Mouse (Mus musculus): Measurements from ENCODE around the gene P4ha2. TPM values are rescaled to one million over a fixed set of nuclear protein-coding genes. Genes with fewer than 3 reads are reported as not detected.

Gene P4ha2
- polyA plus RNA-seq, 1 experiment from 2014 or later, result 18.4 TPM

DNA sequence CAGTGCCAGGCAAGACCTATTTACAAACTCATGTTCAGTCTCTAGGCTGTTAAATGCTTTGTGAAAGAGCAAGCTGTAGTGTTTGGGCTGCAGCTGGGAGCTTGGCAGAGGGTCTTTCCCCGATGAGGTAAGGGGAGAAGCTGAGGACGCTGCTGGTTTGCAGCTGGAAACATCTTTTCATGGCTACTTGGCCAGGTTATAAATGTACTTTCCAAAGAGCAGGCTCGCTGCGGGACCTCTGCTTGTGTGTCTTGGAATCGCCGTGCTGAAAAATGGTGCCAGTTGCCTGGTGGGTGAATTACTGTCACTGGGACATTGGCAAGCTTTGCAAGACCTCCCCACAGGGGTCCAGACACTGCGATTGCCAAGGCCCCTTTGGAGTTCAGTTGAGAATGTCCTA, 7.3 kb downstream of the P4ha2 start:
- H3K4me1 ChIP-seq (ENCODE audit: control insufficient read depth, insufficient read depth, low read length), result no peaks in the 10 kb centered on the region; the same call in 1 of the 2 replicates
- ATAC-seq (ENCODE audit: insufficient read depth, low FRiP score, low TSS enrichment) (no peak), DNase-seq (ENCODE audit: low spot score) (no peak)
- 87% methylated on average over 7 of the region's 7 CpGs for WGBS
- no peak overlapping the region for H3K4me2 ChIP-seq (ENCODE audit: low read depth)
- H3K9ac ChIP-seq (ENCODE audit: low read length), result no peak overlapping the region
- H3K36me3 ChIP-seq (ENCODE audit: control insufficient read depth, insufficient read depth, low read length), result no peaks in the 10 kb centered on the region
- no peaks in the 10 kb centered on the region for H3K9me3 ChIP-seq (ENCODE audit: control insufficient read depth, low read length)
- no peak overlapping the region for H3K4me3 ChIP-seq (ENCODE audit: low read depth, low read length)
- H3K27ac ChIP-seq (ENCODE audit: low read depth, low read length), result no peak overlapping the region
- no peaks in the 10 kb centered on the region for H3K27me3 ChIP-seq (ENCODE audit: control insufficient read depth, insufficient read depth, low read length)

DNA sequence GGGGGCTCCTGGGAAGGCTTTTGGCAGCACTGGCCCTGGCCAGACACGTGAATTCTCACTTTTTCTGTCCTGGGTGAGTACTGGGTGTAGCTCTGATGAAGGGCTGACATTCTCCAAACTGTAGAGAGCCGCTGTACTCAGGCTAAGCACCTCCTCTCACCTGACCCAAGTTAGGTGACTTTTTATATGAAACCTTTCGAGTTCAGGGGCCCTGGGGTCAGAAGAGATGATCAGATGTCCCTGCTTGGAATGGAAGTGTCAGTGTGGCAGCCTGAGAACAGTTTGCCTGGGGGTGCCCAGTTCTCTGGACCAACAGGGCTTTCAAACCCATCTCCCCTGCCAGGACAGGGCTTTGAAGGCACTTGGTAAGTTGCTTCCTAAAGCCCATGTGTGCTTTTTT, 8.2 kb downstream of the P4ha2 start:
- ATAC-seq (ENCODE audit: insufficient read depth, low FRiP score, low TSS enrichment) (no peak), DNase-seq (ENCODE audit: low spot score) (no peak)
- Histone ChIP-seq H3K4me1 (ENCODE audit: control insufficient read depth, insufficient read depth, low read length) (peaks cover 8% of the 10 kb centered on the region), H3K4me2 (ENCODE audit: low read depth) (no peak overlapping the region), H3K4me3 (ENCODE audit: low read depth, low read length) (no peak overlapping the region), H3K27ac (ENCODE audit: low read depth, low read length) (no peak overlapping the region), H3K9me3 (ENCODE audit: control insufficient read depth, low read length) (no peaks in the 10 kb centered on the region), H3K9ac (ENCODE audit: low read length) (no peak overlapping the region), H3K27me3 (ENCODE audit: control insufficient read depth, insufficient read depth, low read length) (no peaks in the 10 kb centered on the region), H3K36me3 (ENCODE audit: control insufficient read depth, insufficient read depth, low read length) (no peaks in the 10 kb centered on the region)
- 67% methylated on average over 3 of the region's 3 CpGs for WGBS

DNA sequence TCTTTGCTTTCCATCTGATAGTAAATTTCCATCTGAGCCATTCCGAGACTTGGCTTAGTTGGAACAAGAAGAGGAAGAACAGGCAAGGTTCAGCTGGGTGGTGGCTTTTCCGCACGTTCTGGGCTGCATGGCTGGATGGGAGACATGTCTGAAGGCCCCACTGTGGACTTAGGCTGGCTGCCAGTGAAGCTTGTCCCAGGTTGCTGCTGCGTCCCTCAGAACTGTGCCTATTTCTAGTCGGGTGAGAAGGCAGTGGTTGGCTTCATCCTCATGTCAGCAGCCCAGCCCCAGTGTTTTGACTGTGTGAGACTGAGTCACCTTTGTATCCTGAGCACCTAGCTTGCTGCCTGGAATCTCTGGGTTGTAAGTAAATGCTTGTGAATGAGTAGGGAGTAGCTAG, 9.0 kb downstream of the P4ha2 start:
- 88% methylated on average over 5 of the region's 5 CpGs for WGBS
- H3K4me2 ChIP-seq (ENCODE audit: low read depth), result no peak overlapping the region
- H3K4me1 ChIP-seq (ENCODE audit: control insufficient read depth, insufficient read depth, low read length), result peaks cover 13% of the 10 kb centered on the region
- no peak overlapping the region for H3K27ac ChIP-seq (ENCODE audit: low read depth, low read length)
- DNase-seq (ENCODE audit: low spot score) (no peak), ATAC-seq (ENCODE audit: insufficient read depth, low FRiP score, low TSS enrichment) (no peak)
- no peak overlapping the region for H3K4me3 ChIP-seq (ENCODE audit: low read depth, low read length)
- H3K36me3 ChIP-seq (ENCODE audit: control insufficient read depth, insufficient read depth, low read length), result no peaks in the 10 kb centered on the region
- H3K9me3 ChIP-seq (ENCODE audit: control insufficient read depth, low read length), result no peaks in the 10 kb centered on the region
- H3K27me3 ChIP-seq (ENCODE audit: control insufficient read depth, insufficient read depth, low read length), result no peaks in the 10 kb centered on the region
- no peak overlapping the region for H3K9ac ChIP-seq (ENCODE audit: low read length)

DNA sequence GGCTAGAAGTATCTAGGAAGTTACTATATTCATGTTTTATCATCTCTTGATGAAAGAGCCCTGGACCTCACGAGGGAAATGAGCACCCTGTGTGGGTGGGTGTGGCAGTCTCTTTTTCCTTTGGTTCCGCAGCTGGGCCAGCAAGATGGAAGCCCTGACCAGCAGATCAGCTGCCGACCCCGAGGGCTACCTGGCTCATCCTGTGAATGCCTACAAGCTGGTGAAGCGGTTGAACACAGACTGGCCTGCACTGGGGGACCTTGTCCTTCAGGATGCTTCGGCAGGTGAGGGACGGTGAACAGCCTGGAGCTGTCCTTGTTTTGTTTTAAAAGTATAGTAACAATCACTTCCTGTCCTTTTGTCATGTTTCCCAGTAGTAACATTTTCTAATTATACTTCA, 11.4 kb downstream of the P4ha2 start:
- no peak for ATAC-seq (ENCODE audit: insufficient read depth, low FRiP score, low TSS enrichment)
- WGBS, result 88% methylated on average over 7 of the region's 7 CpGs
- H3K27me3 ChIP-seq (ENCODE audit: control insufficient read depth, insufficient read depth, low read length), result no peaks in the 10 kb centered on the region

DNA sequence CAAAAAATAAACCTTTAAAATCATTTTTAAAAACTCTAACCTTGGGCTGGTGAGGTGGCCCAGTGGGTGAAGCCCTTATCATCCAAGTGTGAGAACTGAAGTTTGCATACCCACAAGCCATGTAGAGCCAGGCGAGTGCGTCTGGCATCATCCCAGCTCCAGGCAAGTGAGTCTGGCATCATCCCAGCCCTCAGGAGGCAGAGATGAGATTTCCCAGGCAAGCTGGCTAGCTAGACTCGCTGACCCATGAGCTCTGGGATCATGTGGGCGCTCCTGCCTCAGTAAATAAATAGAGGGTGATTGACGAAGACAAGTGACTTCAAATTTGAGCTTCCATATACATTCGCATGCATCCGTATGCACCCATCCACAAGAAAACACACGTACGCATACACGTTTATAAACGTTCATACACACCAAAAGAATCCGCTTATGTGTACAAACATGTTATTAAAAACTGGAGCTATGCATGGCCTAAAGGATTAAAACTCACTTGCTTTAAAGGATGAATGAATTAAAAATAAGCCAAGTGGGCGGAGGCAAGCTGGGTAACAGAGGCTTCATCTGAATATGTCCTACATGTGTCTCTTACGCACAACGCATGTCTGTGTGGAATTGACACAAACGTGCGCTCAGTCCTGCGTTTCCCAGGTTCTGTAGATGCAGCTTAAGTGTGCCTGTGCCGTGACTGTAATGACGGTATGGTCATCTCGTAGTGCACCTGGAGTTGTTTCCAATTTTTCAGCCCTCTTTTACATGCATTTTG, 12.3 kb downstream of the P4ha2 start:
- DNase-seq (ENCODE audit: low spot score), result no peak
- WGBS, result 80% methylated on average over 21 of the region's 21 CpGs
- H3K36me3 ChIP-seq (ENCODE audit: control insufficient read depth, insufficient read depth, low read length), result no peaks in the 10 kb centered on the region
- peaks cover 13% of the 10 kb centered on the region for H3K4me1 ChIP-seq (ENCODE audit: control insufficient read depth, insufficient read depth, low read length)
- H3K4me2 ChIP-seq (ENCODE audit: low read depth), result peak overlapping the region; percentile 15; the same call in 1 of the 2 replicates
- no peak overlapping the region for H3K4me3 ChIP-seq (ENCODE audit: low read depth, low read length)
- peak overlapping the region; percentile 63 for H3K27ac ChIP-seq (ENCODE audit: low read depth, low read length)
- peak overlapping the region; percentile 31; the same call in 1 of the 2 replicates for H3K9ac ChIP-seq (ENCODE audit: low read length)
- no peak for ATAC-seq (ENCODE audit: insufficient read depth, low FRiP score, low TSS enrichment)
- no peaks in the 10 kb centered on the region for H3K9me3 ChIP-seq (ENCODE audit: control insufficient read depth, low read length)
- no peaks in the 10 kb centered on the region for H3K27me3 ChIP-seq (ENCODE audit: control insufficient read depth, insufficient read depth, low read length)

More for the DNA sequence above, 11.4 kb downstream of the P4ha2 start:
- Histone ChIP-seq H3K4me3 (ENCODE audit: low read depth, low read length) (no peak overlapping the region), H3K4me1 (ENCODE audit: control insufficient read depth, insufficient read depth, low read length) (peaks cover 13% of the 10 kb centered on the region), H3K9ac (ENCODE audit: low read length) (no peak overlapping the region), H3K36me3 (ENCODE audit: control insufficient read depth, insufficient read depth, low read length) (no peaks in the 10 kb centered on the region), H3K9me3 (ENCODE audit: control insufficient read depth, low read length) (no peaks in the 10 kb centered on the region), H3K27ac (ENCODE audit: low read depth, low read length) (no peak overlapping the region), H3K4me2 (ENCODE audit: low read depth) (no peak overlapping the region)
- DNase-seq (ENCODE audit: low spot score), result no peak

DNA sequence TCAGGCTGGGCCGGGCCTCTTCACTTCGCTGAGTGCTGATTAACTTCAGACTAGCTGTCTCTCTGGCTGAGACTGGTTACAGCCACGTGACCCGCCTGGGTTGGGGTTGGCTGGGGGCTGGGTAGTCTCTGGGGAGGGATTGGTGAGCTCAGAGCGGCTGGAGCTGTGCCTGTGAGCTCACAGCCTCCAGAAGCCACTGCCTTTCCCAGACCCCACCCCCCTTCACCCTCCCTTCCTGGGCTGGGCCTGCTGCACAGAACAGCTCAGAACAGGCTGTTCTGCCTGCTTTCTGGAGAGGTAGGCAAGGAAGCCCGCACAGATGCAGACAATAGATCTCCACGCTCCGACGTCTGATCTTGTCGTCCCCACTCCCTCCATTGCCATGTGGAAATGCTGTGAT, 13.0 kb downstream of the P4ha2 start:
- DNase-seq (ENCODE audit: low spot score) (peak; percentile 90), ATAC-seq (ENCODE audit: insufficient read depth, low FRiP score, low TSS enrichment) (peak; percentile 98)
- Histone ChIP-seq H3K27me3 (ENCODE audit: control insufficient read depth, insufficient read depth, low read length) (no peaks in the 10 kb centered on the region), H3K4me1 (ENCODE audit: control insufficient read depth, insufficient read depth, low read length) (peaks cover 13% of the 10 kb centered on the region), H3K27ac (ENCODE audit: low read depth, low read length) (peak overlapping the region; percentile 63), H3K4me3 (ENCODE audit: low read depth, low read length) (no peak overlapping the region), H3K36me3 (ENCODE audit: control insufficient read depth, insufficient read depth, low read length) (no peaks in the 10 kb centered on the region), H3K4me2 (ENCODE audit: low read depth) (peak overlapping the region; percentile 15), H3K9ac (ENCODE audit: low read length) (peak overlapping the region; percentile 44), H3K9me3 (ENCODE audit: control insufficient read depth, low read length) (no peaks in the 10 kb centered on the region)
- under 1% methylated on average over 10 of the region's 10 CpGs for WGBS

DNA sequence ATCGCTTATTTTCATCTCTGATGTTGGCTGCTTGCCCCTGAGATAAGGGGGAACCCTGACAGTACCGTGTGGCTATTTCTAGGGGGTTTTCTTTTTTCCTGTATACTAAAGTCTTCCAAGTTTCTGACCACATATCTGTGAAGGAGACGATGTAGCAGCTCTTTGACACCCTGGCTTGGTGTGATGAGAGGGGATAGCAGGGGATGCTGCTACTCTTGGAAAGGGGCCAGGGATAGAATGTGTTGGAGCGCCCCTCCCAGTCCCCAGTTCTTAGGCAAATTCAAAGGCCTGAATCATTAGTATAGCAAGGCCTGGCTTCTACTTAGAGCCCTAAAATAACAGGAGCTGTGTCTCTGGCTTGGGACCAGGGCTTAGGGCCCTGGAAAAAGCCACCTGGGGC, 13.5 kb downstream of the P4ha2 start:
- ATAC-seq (ENCODE audit: insufficient read depth, low FRiP score, low TSS enrichment) (peak; percentile 18; the same call in 1 of the 2 replicates), DNase-seq (ENCODE audit: low spot score) (no peak)
- WGBS, result 57% methylated on average over 4 of the region's 4 CpGs
- peaks cover 13% of the 10 kb centered on the region for H3K4me1 ChIP-seq (ENCODE audit: control insufficient read depth, insufficient read depth, low read length)
- peak overlapping the region; percentile 63 for H3K27ac ChIP-seq (ENCODE audit: low read depth, low read length)
- H3K9me3 ChIP-seq (ENCODE audit: control insufficient read depth, low read length), result no peaks in the 10 kb centered on the region
- H3K9ac ChIP-seq (ENCODE audit: low read length), result peak overlapping the region; percentile 44
- H3K4me2 ChIP-seq (ENCODE audit: low read depth), result peak overlapping the region; percentile 15
- H3K4me3 ChIP-seq (ENCODE audit: low read depth, low read length), result no peak overlapping the region
- no peaks in the 10 kb centered on the region for H3K27me3 ChIP-seq (ENCODE audit: control insufficient read depth, insufficient read depth, low read length)
- H3K36me3 ChIP-seq (ENCODE audit: control insufficient read depth, insufficient read depth, low read length), result no peaks in the 10 kb centered on the region

DNA sequence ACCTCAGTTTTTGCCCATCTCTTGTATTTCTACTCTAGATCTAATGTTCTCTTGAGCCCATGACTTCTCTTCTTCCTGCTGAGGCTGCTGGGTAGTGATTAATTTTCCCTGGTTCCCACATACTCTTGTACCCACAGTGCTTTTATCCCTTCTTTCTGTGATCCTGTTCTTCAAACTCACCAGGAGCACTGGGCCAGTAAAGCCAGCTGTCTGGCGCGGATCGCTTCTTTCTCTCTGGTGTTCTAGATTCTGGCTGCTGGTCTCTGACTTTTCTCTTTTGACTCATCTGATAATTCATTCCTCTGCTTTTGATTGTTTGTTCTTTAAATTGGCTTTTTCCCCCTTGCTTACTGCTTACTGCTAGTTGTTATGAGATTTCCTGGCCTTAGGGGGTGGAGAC, 14.9 kb downstream of the P4ha2 start:
- no peak for ATAC-seq (ENCODE audit: insufficient read depth, low FRiP score, low TSS enrichment)
- no peak overlapping the region for H3K4me2 ChIP-seq (ENCODE audit: low read depth)
- DNase-seq (ENCODE audit: low spot score), result no peak
- no peaks in the 10 kb centered on the region for H3K36me3 ChIP-seq (ENCODE audit: control insufficient read depth, insufficient read depth, low read length)
- WGBS, result 98% methylated on average over 3 of the region's 3 CpGs
- H3K4me1 ChIP-seq (ENCODE audit: control insufficient read depth, insufficient read depth, low read length), result peaks cover 13% of the 10 kb centered on the region
- no peak overlapping the region for H3K9ac ChIP-seq (ENCODE audit: low read length)
- H3K27ac ChIP-seq (ENCODE audit: low read depth, low read length), result no peak overlapping the region
- H3K27me3 ChIP-seq (ENCODE audit: control insufficient read depth, insufficient read depth, low read length), result no peaks in the 10 kb centered on the region
- H3K9me3 ChIP-seq (ENCODE audit: control insufficient read depth, low read length), result no peaks in the 10 kb centered on the region
- no peak overlapping the region for H3K4me3 ChIP-seq (ENCODE audit: low read depth, low read length)

DNA sequence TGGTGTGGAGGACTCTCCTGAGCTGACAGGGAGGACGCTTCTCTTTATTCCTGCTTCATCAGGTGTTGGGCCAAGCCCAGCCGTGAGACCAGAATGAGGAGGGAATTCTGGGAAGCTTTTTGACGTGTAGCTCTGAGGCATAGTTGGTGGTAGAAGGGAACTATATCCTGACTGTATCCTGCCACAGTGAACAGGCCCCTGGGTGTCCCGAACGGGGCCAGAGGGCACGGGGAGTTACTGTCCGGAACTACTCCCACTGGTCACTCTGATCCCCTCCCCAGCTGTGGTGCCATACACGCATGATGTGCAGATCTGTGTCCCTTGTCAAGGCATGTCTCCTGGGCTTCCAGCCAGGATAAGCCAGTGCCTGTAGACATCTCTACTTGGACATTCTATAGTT, 15.4 kb downstream of the P4ha2 start:
- no peaks in the 10 kb centered on the region for H3K36me3 ChIP-seq (ENCODE audit: control insufficient read depth, insufficient read depth, low read length)
- H3K9me3 ChIP-seq (ENCODE audit: control insufficient read depth, low read length), result no peaks in the 10 kb centered on the region
- no peak overlapping the region for H3K27ac ChIP-seq (ENCODE audit: low read depth, low read length)
- no peak overlapping the region for H3K4me3 ChIP-seq (ENCODE audit: low read depth, low read length)
- H3K4me2 ChIP-seq (ENCODE audit: low read depth), result no peak overlapping the region
- H3K9ac ChIP-seq (ENCODE audit: low read length), result no peak overlapping the region
- no peak for DNase-seq (ENCODE audit: low spot score)
- H3K27me3 ChIP-seq (ENCODE audit: control insufficient read depth, insufficient read depth, low read length), result no peaks in the 10 kb centered on the region
- H3K4me1 ChIP-seq (ENCODE audit: control insufficient read depth, insufficient read depth, low read length), result peaks cover 13% of the 10 kb centered on the region
- 90% methylated on average over 8 of the region's 8 CpGs for WGBS
- no peak for ATAC-seq (ENCODE audit: insufficient read depth, low FRiP score, low TSS enrichment)

Measured in neural tube, embryonic 11.5 days (tissue).